Mouse (Mus musculus) frontal cortex, postnatal 10 days (tissue): ENCODE results near the gene Ltbp1.
"Not testable (repeated sequence)": the region's sequence is repeated elsewhere in the genome, so short reads cannot be mapped to it uniquely, and the experiment has no call there.

Experiments
- DNase-seq, 2 experiments: peaks; one replicate each; pipeline ENCODE4 v3.0.0; 2022; ENCODE audit warnings: low spot score in 2 of 2, mixed read lengths in 1 of 2

The Ltbp1 gene

DNA sequence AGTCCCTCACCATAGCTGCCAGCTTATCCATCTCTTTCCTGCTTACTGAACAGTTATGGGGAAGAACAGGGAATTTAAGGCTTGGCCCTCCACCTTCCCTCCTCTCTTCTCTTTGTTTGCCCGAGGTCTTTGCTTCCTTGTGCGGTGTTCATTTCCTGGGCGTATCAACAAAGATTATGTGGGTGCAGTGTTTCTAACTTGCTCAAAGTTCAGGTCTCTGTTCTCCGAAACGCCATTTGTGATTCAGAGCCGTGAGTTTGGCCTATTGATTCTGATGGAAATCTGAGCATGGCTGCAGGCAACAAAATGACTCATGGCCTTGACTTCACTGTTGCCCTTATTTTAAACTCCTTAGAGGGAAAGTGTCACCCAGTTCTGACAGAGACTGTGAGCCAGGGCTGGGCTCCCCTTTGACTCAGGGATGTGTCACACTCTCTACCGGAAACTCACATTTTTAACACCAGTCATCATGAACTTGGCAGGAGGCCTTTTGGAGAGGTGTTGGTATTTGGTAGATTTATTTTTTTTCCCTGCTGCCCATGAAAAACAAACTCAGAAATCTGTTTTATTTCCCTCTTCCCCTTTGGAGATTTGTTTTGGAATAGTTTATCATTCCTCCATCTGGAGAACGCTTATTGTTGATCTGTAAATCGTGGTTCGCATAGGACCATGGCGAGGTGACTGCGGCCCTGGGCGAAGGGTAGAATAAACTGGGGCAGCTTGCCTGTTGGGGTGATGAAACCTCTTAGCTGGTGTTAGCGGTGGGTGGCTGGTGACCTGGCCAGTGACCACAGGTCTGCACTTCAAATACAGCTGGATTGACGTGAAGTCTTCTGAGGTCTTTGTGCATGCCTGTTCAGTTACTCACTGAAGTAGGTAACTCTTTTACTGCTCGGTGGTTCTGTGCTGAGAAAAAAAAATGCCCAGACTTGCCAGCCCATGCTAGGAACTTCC, 105.2 kb downstream of the Ltbp1 start:
- DNase-seq = no peak

GRCm38 (mm10) chr17:75115594-75115993, 110.2 kb downstream of the Ltbp1 start:
- no peak for DNase-seq

- no peak for DNase-seq
These were observed 113.5 kb downstream of the Ltbp1 start for GRCm38 (mm10) chr17:75118896-75119295.

DNA sequence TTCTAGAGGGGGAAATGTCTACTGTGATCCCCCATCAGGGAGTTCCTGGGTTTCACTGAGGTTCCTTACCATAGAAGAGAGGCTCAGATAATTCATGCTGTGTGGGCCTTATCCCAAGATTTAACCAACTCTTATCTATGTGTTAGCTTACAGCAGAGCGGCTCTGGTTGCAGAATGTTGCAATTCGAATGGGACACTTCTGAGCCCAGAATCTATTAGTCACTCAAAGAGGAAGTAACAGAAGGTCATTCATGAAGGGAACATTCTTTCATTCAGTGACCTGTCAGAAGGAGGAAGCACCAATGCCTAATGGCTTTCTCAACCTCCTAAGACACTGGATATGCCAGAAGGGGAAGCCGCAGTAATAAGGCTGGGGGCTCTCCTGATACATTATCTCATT, 114.1 kb downstream of the Ltbp1 start:
- no peak for DNase-seq

DNA sequence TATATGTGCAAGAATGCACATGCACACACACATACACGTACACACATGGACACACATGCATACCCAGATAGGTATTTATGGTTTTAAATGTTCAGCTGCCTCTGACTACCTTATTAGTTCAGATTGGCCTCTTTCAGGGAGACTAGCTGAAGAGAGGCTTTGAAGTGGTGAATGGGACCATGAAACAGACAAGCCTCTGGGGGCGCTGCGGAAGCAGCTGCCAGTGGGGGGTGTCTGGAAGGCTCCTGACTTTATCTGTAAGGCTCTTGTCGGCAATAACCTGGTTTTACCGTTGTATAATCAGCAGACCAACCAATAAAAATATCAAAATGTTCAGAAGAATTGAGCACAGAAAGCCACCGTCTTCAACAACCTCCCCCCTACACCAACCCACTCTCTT, 114.7 kb downstream of the Ltbp1 start:
- DNase-seq = no peak

DNA sequence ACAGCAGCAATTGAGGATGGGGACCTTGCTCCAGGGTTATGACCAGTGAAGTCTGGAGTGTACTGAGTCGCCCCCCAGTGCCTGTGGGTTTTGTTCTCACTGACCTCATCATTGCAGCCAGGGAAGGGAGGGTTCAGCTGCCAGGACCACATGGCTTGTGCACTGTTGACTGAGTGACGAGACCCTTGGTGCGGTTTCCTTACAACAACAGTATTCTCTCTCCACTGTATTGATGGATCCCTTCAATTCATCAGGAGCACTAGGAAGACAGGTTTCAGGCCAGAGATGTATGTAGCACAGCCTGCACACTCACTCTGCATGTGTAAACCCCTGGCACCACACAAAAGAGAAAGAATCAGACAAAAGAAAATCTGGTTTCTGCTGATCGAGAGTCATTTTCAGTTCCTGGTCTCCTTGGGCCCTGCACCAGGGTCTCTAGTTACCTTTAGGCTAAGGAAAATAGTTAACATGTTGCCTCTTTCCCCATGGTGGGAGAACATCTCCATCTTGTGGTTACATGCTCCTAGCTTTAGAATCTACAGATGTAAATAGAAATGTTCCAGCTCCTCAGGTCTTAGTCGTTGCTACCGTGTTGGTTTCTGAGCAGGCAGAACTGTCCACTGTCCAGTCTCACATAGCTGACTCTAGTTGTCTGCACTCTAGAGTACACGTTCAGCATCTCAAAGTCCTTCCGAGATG, 117.4 kb downstream of the Ltbp1 start:
- no peak for DNase-seq

- DNase-seq = no peak
These were observed 123.1 kb downstream of the Ltbp1 start for GRCm38 (mm10) chr17:75128337-75128935.

GRCm38 (mm10) chr17:75133983-75134382, 128.6 kb downstream of the Ltbp1 start:
- no peak for DNase-seq

DNA sequence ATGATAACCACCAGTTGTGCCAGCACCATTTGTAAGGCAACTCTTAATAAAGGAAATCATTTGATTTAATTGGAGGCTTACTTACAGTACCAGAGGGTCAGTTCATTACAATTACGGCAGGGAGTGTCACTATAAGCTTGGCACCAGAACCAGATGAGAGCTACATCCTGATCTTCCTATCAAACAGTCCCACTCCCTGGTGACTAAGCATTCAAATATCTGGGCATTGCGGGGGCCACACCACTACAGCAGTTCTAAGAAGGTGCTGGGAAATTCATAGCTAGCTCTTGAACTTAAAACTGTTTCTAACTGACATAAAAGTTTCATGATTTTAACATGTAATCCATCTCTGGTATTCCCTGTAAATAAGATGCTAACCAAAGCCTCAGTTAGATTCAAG, 134.4 kb downstream of the Ltbp1 start:
- no peak for DNase-seq

DNA sequence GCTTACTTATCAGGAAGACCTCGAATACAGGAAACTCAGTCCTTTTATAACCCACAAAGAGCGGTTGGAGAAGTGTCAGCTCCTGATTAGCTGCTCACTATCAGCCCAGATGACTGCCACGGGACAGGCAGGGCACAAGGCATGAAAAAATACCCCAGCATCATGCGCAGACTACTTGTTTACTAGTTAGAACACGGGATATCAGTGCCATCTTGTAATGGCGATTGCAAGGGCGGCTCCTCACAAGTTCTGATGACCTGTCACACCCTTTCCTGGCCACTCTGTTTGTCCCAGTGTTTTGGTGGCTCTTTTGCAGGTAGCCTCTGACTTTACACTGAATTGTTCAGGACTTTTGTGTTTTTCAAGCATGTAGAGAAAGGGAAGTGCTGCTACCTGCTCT, 137.5 kb downstream of the Ltbp1 start:
- DNase-seq = not testable (repeated sequence)

DNA sequence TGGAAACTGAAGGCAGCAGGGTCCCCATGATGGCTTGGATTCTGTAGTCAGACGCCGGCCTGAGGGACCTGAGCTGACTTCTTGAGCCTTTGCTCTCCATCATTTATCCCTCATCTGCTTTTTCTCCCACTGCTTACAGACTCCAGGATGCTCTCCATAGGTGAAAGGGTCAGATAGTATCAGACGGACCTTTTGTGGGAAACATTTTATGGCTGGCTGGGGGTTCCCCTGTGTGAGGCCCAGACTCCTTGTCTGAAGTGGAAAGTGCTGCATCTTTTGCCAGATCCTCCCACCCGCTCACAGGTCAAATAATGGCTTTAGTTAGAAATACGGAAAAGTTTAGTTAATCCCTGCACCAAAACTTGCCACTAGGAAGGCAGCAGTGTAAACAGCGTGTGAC, 138.6 kb downstream of the Ltbp1 start:
- DNase-seq = no peak

GRCm38 (mm10) chr17:75147218-75147617, 141.8 kb downstream of the Ltbp1 start:
- DNase-seq = no peak

DNA sequence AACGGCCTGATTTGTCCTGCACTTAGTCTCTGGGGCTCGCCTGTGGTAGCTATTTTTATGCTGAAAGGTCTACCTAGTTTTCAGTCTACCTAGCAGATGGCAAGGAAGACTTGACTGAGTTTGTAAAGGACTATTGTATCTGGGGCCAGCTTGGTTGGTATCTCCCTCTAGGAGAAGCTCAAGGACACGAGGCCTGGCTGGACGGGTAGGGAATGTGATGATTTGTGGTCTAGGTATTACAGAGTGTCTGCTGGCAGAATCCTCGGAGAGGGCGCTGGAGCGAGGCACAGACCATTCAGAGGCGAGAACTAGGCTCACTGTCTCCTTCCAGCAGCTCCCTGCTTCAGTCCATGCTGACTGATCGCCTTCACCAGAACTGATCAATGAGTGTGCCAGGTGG, 146.4 kb downstream of the Ltbp1 start:
- DNase-seq = no peak

DNA sequence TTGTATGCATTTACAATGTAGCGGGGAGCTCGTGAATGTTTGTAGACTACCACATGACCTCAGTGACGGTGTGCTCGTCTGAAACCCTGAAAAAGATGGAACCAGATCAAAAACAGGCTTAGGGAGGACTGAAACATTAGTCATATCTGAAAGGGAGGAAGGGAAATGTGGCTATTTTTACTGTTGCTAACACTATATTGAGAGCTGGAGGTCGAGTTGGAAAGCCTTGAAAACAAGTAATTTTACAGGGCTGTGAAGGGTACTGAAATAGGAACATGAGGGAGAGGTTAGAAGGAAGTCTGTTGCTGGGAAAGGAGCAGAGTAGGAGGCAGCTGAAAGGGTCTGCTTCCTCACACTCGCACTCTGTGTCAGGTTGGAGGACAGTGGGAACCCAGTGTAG, 147.7 kb downstream of the Ltbp1 start:
- DNase-seq = no peak

GRCm38 (mm10) chr17:75158385-75158784, 153.0 kb downstream of the Ltbp1 start:
- DNase-seq = no peak

DNA sequence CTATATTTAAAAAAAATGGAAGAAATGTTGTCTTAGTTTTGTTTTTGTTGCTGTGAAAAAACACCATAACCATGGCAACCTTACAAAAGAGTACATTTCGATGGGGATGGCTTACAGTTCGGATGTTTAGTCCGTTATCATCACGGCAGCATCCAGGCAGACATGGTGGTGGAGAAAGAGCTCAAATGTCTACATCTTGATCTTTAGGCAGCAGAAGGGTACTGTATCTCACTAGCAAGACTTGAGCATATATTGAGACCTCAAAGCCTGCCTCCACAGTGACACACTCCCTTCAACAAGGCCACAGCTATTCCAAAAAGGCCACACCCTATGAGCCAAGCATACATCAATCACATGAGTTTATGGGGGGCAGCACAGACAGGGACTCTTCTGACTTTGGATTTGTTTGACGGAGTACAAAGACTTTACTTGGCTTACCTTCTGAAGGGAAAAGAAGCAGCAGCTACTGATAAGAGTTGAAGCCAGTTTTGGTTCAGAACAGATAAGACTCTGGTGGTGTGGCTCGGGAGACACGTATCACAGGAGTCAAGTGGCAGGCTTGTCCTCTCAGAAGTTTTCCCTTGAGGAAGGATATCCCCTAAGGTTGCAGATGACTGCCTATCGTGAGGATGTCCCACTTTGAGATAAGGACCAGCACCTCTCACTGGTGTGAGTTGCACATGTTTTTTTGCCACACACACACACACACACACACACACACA, 153.9 kb downstream of the Ltbp1 start:
- DNase-seq = no peak

GRCm38 (mm10) chr17:75161062-75161461, 155.7 kb downstream of the Ltbp1 start:
- DNase-seq = no peak

DNA sequence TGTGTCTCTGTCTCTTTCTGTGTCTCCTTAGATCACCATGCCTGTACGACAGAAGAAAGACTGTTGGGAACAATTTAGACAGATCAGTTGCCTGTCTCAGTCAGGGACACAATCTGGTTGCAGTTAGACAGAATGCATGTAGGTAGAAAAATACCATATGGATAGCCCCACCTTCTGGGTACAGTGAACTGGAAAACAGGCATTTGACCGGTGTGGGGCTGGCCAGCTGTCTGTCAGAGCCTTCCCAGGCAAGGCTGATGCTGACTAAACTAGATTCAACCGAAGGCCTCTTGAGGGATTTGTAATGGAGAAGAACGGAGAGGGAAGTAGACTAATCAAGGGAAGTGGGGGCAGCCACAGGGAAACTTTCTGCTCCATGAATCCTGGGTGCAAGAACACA, 156.6 kb downstream of the Ltbp1 start:
- no peak for DNase-seq

DNA sequence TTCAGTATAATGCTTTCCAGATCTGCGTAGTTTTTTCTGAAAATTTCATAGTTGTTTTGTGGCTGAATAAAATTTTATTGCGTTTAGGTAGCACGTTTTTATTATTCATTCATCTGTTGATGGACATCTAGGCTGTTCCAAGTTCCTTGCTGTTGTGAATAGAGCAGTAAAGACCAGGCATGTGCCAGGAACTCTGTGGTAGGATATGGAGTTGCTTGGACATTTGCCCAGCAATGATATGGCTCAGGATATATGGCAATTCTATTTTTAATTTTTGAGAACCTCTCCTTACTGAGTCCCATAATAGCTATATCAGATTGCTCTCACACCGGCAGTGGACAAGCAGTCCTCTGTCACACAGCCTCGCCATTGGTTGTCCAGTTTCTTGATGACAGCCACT, 159.2 kb downstream of the Ltbp1 start:
- no peak for DNase-seq

- DNase-seq = no peak
These were observed 163.3 kb downstream of the Ltbp1 start for GRCm38 (mm10) chr17:75168572-75169200.

DNA sequence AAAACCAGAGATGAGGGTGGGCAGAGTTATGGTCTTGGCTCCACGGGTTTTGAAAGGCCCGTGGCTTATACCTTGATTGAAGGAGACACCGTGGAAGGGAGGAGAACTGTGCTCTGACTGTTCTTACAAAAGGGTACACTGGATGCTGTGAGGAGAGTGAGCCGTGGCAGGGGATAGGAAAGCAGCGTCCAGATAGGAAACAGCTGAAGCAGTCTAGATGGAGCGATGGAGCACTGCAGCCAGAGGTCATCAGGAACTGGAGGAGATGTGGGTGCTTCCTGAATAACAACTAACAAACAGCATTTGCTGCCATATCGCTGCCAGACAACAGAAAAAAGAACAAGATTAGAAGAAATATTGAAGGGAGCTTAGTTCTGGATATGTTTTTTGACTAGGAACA, 166.3 kb downstream of the Ltbp1 start:
- DNase-seq = no peak
